Mouse (Mus musculus): ENCODE measurements at regions not wholly inside any gene's neighbourhood (a gene's known extent, or its start where the extent isn't known, plus 50 kb on each side); places are given as distances from the start of the nearest gene placed in this dataset.

- no peak overlapping the region for H3K4me2 ChIP-seq (ENCODE audit: low read length)
- H3K9me3 ChIP-seq (ENCODE audit: control insufficient read depth, low read length) = no peaks in the 10 kb centered on the region
- no peak overlapping the region for H3K4me3 ChIP-seq (replicated peaks; ENCODE audit: low read depth, low read length)
- no peak for DNase-seq
- no peak overlapping the region for H3K27ac ChIP-seq (replicated peaks; ENCODE audit: low read depth, low read length)
- H3K4me1 ChIP-seq (ENCODE audit: control insufficient read depth, insufficient read depth, low read length) = no peaks in the 10 kb centered on the region
- H3K36me3 ChIP-seq (ENCODE audit: control insufficient read depth, insufficient read depth, low read length) = no peaks in the 10 kb centered on the region
- no peaks in the 10 kb centered on the region for H3K27me3 ChIP-seq (ENCODE audit: control insufficient read depth, insufficient read depth, low read length)
- 90% methylated on average over 4 of the region's 4 CpGs for WGBS
- no peak for ATAC-seq (ENCODE audit: low FRiP score, low TSS enrichment)
- H3K9ac ChIP-seq (replicated peaks; ENCODE audit: low read length) = no peak overlapping the region
Observed at GRCm38 (mm10) chr3:51151104-51151503, 73.1 kb upstream of the Noct start.

GRCm38 (mm10) chr3:51155621-51156020 is 68.6 kb upstream of the Noct start:
- Histone ChIP-seq H3K9ac (replicated peaks; ENCODE audit: low read length) (no peak overlapping the region), H3K4me1 (ENCODE audit: control insufficient read depth, insufficient read depth, low read length) (peaks cover 15% of the 10 kb centered on the region), H3K36me3 (ENCODE audit: control insufficient read depth, insufficient read depth, low read length) (no peaks in the 10 kb centered on the region), H3K9me3 (ENCODE audit: control insufficient read depth, low read length) (no peaks in the 10 kb centered on the region), H3K27me3 (ENCODE audit: control insufficient read depth, insufficient read depth, low read length) (no peaks in the 10 kb centered on the region), H3K4me3 (replicated peaks; ENCODE audit: low read depth, low read length) (no peak overlapping the region), H3K4me2 (ENCODE audit: low read length) (no peak overlapping the region), H3K27ac (replicated peaks; ENCODE audit: low read depth, low read length) (no peak overlapping the region)
- 82% methylated on average over 4 of the region's 4 CpGs for WGBS
- no peak for ATAC-seq (ENCODE audit: low FRiP score, low TSS enrichment)
- no peak for DNase-seq

GRCm38 (mm10) chr3:51156386-51157290 is 67.6 kb upstream of the Noct start:
- Histone ChIP-seq H3K4me2 (ENCODE audit: low read length) (no peak overlapping the region), H3K27me3 (ENCODE audit: control insufficient read depth, insufficient read depth, low read length) (no peaks in the 10 kb centered on the region), H3K9ac (replicated peaks; ENCODE audit: low read length) (0 out of 2 replicates have a peak overlapping the region, but pooled peaks have one; percentile 9), H3K9me3 (ENCODE audit: control insufficient read depth, low read length) (no peaks in the 10 kb centered on the region), H3K4me1 (ENCODE audit: control insufficient read depth, insufficient read depth, low read length) (peaks cover 15% of the 10 kb centered on the region), H3K36me3 (ENCODE audit: control insufficient read depth, insufficient read depth, low read length) (no peaks in the 10 kb centered on the region), H3K27ac (replicated peaks; ENCODE audit: low read depth, low read length) (peak overlapping the region; percentile 63), H3K4me3 (replicated peaks; ENCODE audit: low read depth, low read length) (no peak overlapping the region)
- WGBS = 42% methylated on average over 20 of the region's 20 CpGs
- DNase-seq = peak; percentile 75
- peak; percentile 81 for ATAC-seq (ENCODE audit: low FRiP score, low TSS enrichment)

GRCm38 (mm10) chr3:51157291-51157650 is 67.0 kb upstream of the Noct start:
- Histone ChIP-seq H3K4me1 (ENCODE audit: control insufficient read depth, insufficient read depth, low read length) (peaks cover 15% of the 10 kb centered on the region), H3K4me2 (ENCODE audit: low read length) (no peak overlapping the region), H3K9me3 (ENCODE audit: control insufficient read depth, low read length) (no peaks in the 10 kb centered on the region), H3K9ac (replicated peaks; ENCODE audit: low read length) (0 out of 2 replicates have a peak overlapping the region, but pooled peaks have one; percentile 9), H3K27me3 (ENCODE audit: control insufficient read depth, insufficient read depth, low read length) (no peaks in the 10 kb centered on the region), H3K4me3 (replicated peaks; ENCODE audit: low read depth, low read length) (no peak overlapping the region), H3K27ac (replicated peaks; ENCODE audit: low read depth, low read length) (peak overlapping the region; percentile 63), H3K36me3 (ENCODE audit: control insufficient read depth, insufficient read depth, low read length) (no peaks in the 10 kb centered on the region)
- ATAC-seq (ENCODE audit: low FRiP score, low TSS enrichment) (no peak), DNase-seq (no peak)
- WGBS = 22% methylated on average over 4 of the region's 4 CpGs

GRCm38 (mm10) chr3:51158449-51158848 is 65.8 kb upstream of the Noct start:
- Histone ChIP-seq H3K9ac (replicated peaks; ENCODE audit: low read length) (no peak overlapping the region), H3K27ac (replicated peaks; ENCODE audit: low read depth, low read length) (no peak overlapping the region), H3K27me3 (ENCODE audit: control insufficient read depth, insufficient read depth, low read length) (no peaks in the 10 kb centered on the region), H3K36me3 (ENCODE audit: control insufficient read depth, insufficient read depth, low read length) (no peaks in the 10 kb centered on the region), H3K9me3 (ENCODE audit: control insufficient read depth, low read length) (no peaks in the 10 kb centered on the region), H3K4me2 (ENCODE audit: low read length) (no peak overlapping the region), H3K4me3 (replicated peaks; ENCODE audit: low read depth, low read length) (no peak overlapping the region), H3K4me1 (ENCODE audit: control insufficient read depth, insufficient read depth, low read length) (peaks cover 15% of the 10 kb centered on the region)
- DNase-seq (no peak), ATAC-seq (ENCODE audit: low FRiP score, low TSS enrichment) (no peak)
- 68% methylated on average over 4 of the region's 4 CpGs for WGBS

GRCm38 (mm10) chr3:51159322-51159721 is 64.9 kb upstream of the Noct start:
- 0 out of 2 replicates have a peak, but pooled peaks have one; percentile 28 for ATAC-seq (ENCODE audit: low FRiP score, low TSS enrichment)
- H3K36me3 ChIP-seq (ENCODE audit: control insufficient read depth, insufficient read depth, low read length) = no peaks in the 10 kb centered on the region
- H3K4me2 ChIP-seq (ENCODE audit: low read length) = no peak overlapping the region
- no peak overlapping the region for H3K4me3 ChIP-seq (replicated peaks; ENCODE audit: low read depth, low read length)
- H3K4me1 ChIP-seq (ENCODE audit: control insufficient read depth, insufficient read depth, low read length) = peaks cover 15% of the 10 kb centered on the region
- H3K27me3 ChIP-seq (ENCODE audit: control insufficient read depth, insufficient read depth, low read length) = no peaks in the 10 kb centered on the region
- no peak overlapping the region for H3K9ac ChIP-seq (replicated peaks; ENCODE audit: low read length)
- 0 out of 2 replicates have a peak overlapping the region, but pooled peaks have one; percentile 8 for H3K27ac ChIP-seq (replicated peaks; ENCODE audit: low read depth, low read length)
- H3K9me3 ChIP-seq (ENCODE audit: control insufficient read depth, low read length) = no peaks in the 10 kb centered on the region
- 20% methylated on average over 4 of the region's 4 CpGs for WGBS
- no peak for DNase-seq

GRCm38 (mm10) chr3:51159881-51160280 is 64.4 kb upstream of the Noct start:
- peak overlapping the region; percentile 49; the same call in 1 of the 2 replicates for H3K27ac ChIP-seq (replicated peaks; ENCODE audit: low read depth, low read length)
- H3K4me1 ChIP-seq (ENCODE audit: control insufficient read depth, insufficient read depth, low read length) = peaks cover 15% of the 10 kb centered on the region
- no peak overlapping the region for H3K4me3 ChIP-seq (replicated peaks; ENCODE audit: low read depth, low read length)
- H3K9me3 ChIP-seq (ENCODE audit: control insufficient read depth, low read length) = no peaks in the 10 kb centered on the region
- H3K27me3 ChIP-seq (ENCODE audit: control insufficient read depth, insufficient read depth, low read length) = no peaks in the 10 kb centered on the region
- no peak overlapping the region for H3K4me2 ChIP-seq (ENCODE audit: low read length)
- WGBS = 45% methylated on average over 9 of the region's 9 CpGs
- peak; percentile 58 for DNase-seq
- H3K36me3 ChIP-seq (ENCODE audit: control insufficient read depth, insufficient read depth, low read length) = no peaks in the 10 kb centered on the region
- ATAC-seq (ENCODE audit: low FRiP score, low TSS enrichment) = no peak
- H3K9ac ChIP-seq (replicated peaks; ENCODE audit: low read length) = no peak overlapping the region

GRCm38 (mm10) chr3:51160625-51161024 is 63.6 kb upstream of the Noct start:
- no peak for DNase-seq
- WGBS = 84% methylated on average over 7 of the region's 7 CpGs
- Histone ChIP-seq H3K4me2 (ENCODE audit: low read length) (no peak overlapping the region), H3K36me3 (ENCODE audit: control insufficient read depth, insufficient read depth, low read length) (no peaks in the 10 kb centered on the region), H3K4me1 (ENCODE audit: control insufficient read depth, insufficient read depth, low read length) (peaks cover 15% of the 10 kb centered on the region), H3K4me3 (replicated peaks; ENCODE audit: low read depth, low read length) (no peak overlapping the region), H3K9me3 (ENCODE audit: control insufficient read depth, low read length) (no peaks in the 10 kb centered on the region), H3K27me3 (ENCODE audit: control insufficient read depth, insufficient read depth, low read length) (no peaks in the 10 kb centered on the region), H3K9ac (replicated peaks; ENCODE audit: low read length) (no peak overlapping the region), H3K27ac (replicated peaks; ENCODE audit: low read depth, low read length) (no peak overlapping the region)
- no peak for ATAC-seq (ENCODE audit: low FRiP score, low TSS enrichment)
